Mouse (Mus musculus) B cell, adult 2 months (primary cell): Measurements from ENCODE around the gene Lect2.

Experiments
- DNase-seq, 2 experiments: peaks; one replicate each; pipeline ENCODE4 v3.0.0; 2022

Lect2 gene

DNA sequence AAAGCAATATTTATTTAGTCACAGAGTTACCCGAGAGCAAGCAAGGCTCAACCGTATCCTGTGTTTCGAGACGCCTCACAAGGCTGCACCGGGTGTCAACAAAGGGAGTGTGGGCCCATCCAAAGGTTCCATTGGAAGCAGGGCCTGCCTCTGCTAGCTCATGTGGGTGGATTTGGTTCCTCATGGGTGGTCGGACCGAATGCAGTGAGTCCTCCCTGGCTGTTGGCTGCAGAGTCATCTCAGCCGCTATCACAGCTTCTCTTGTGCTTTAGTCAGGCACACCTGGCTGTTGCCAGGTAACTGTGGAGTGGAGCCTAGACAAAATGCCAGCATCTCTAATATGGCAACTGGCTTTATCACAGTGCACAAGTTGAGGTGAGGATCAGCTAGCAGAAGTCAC is 47.7 kb downstream of the Lect2 start:
- DNase-seq = no peak

DNA sequence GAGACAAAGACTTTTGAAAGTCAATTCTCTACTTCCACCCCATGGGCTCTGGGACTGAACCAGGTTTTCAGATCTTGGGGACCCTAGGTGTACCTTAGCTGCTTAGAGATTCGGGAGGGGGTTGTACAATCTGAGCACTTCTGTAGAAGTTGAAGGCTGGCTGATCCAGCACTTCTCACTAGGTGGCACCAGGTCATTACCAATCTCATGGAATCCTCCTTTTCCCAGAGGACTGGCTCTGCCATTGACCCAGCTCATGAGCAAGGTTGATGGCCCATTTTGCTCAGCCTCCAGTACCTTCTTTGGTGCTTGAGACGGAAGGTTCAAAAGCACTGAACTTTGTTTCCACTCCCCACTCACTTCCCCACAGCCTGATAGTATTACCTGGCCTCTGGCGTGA is 48.2 kb downstream of the Lect2 start:
- DNase-seq = no peak

GRCm38 (mm10) chr13:56494440-56494839 is 53.9 kb downstream of the Lect2 start:
- no peak for DNase-seq
